Mouse (Mus musculus) kidney, embryonic 15.5 days (tissue): ENCODE data around the gene Castor1. TPM values are rescaled to one million over a fixed set of nuclear protein-coding genes. Genes with fewer than 3 reads are reported as not detected.

Experiments
- ATAC-seq: fragments of 200-750 bp; cut with Nextera tagmentation; replicated peaks from 2 replicates; pipeline ENCODE4 v1.8.0; 2017; ENCODE audit warnings: moderate TSS enrichment; ENCODE audit not compliant: low FRiP score
- H3K27ac ChIP-seq: fragments of 300-500 bp; sonication (generic); 2 replicates; pipeline ENCODE4 v1.5.1; 2015; ENCODE audit warnings: mild to moderate bottlenecking, inconsistent platforms
- H3K27me3 ChIP-seq: fragments of 300-500 bp; sonication (generic); 2 replicates; pipeline ENCODE4 v1.6.1; 2015; ENCODE audit warnings: inconsistent platforms
- H3K36me3 ChIP-seq: fragments of 300-500 bp; sonication (generic); 2 replicates; pipeline ENCODE4 v1.6.1; 2015; ENCODE audit warnings: inconsistent platforms
- H3K4me1 ChIP-seq: fragments of 300-500 bp; sonication (generic); 2 replicates; pipeline ENCODE4 v1.6.1; 2015; ENCODE audit warnings: inconsistent platforms
- H3K4me2 ChIP-seq: fragments of 300-500 bp; sonication (generic); 2 replicates; pipeline ENCODE4 v1.6.1; 2015; ENCODE audit warnings: moderate library complexity, mild to moderate bottlenecking, inconsistent platforms
- H3K4me3 ChIP-seq: fragments of 300-500 bp; sonication (generic); replicated peaks from 2 replicates; pipeline ENCODE4 v1.5.1; 2015; ENCODE audit warnings: mild to moderate bottlenecking, inconsistent platforms
- H3K9ac ChIP-seq: fragments of 300-500 bp; sonication (generic); 2 replicates; pipeline ENCODE4 v1.6.1; 2015; ENCODE audit warnings: mild to moderate bottlenecking, inconsistent platforms
- H3K9me3 ChIP-seq: fragments of 300-500 bp; sonication (generic); replicated peaks from 2 replicates; pipeline ENCODE4 v1.6.1; 2016; ENCODE audit warnings: inconsistent platforms
- WGBS: fragments of 180-500 bp; shearing (Covaris S2); methylation state at CpG from one replicate; pipeline ENCODE4 v1.1.7; 2015; ENCODE audit warnings: mixed read lengths; 5-methylcytosine and 5-hydroxymethylcytosine counted together
- polyA plus RNA-seq: library from polyadenylated mRNA; unstranded; fragments of >200 nt; fragmentation: Nextera tagmentation; extraction: Ambion mirVana; gene quantifications from 2 replicates; pipeline ENCODE4 v1.2.1, GENCODE M21; 2015

The Castor1 gene
- polyA plus RNA-seq, 1 experiment from 2014 or later = 6.5 TPM

DNA sequence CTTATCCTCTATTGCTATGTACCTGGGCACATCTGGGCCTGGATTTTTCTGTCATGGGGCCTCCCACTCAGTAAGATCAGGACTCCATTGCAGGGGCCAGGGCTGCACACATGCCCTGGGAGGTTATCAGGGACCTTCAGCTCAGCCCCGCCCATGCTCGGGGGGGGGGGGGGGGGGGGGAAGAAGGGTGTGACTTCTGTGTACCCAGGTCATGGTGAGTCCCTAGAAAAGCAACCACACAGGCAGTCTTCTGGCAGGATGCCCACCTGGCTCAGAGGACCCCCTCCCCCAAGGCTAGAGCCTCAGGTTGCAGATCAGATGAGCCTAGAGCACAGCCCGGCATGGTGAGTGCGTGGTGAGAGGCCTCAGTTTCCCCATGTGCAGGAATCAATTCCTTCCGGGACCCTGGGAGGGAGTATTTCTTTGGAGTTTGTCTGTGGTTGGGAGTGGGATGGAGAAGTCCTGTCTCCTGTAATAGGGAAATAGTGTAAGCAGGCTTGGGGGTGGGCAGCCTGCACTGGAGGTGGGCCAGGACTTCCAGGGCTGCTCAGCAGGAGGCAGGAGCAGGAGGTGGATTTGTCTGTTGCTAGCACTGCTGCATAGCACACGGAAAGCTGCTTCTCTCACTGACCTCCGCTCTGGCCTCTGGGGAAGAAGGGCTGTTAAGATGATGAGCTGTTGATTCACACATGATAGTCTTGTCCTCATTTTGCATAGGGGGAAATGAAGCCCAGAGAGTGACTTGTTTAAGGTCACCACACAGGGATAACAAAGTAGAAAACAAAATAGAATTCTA lies 5.6 kb downstream of the Castor1 start:
- no peak overlapping the region for H3K4me3 ChIP-seq
- H3K4me2 ChIP-seq = no peak overlapping the region
- ATAC-seq = no peak
- peaks cover 11% of the 10 kb centered on the region for H3K27me3 ChIP-seq
- WGBS = 34% methylated on average over 7 of the region's 7 CpGs
- H3K9me3 ChIP-seq = no peaks in the 10 kb centered on the region
- no peak overlapping the region for H3K9ac ChIP-seq
- H3K27ac ChIP-seq = no peak overlapping the region
- H3K36me3 ChIP-seq = no peaks in the 10 kb centered on the region
- peaks cover 14% of the 10 kb centered on the region for H3K4me1 ChIP-seq

DNA sequence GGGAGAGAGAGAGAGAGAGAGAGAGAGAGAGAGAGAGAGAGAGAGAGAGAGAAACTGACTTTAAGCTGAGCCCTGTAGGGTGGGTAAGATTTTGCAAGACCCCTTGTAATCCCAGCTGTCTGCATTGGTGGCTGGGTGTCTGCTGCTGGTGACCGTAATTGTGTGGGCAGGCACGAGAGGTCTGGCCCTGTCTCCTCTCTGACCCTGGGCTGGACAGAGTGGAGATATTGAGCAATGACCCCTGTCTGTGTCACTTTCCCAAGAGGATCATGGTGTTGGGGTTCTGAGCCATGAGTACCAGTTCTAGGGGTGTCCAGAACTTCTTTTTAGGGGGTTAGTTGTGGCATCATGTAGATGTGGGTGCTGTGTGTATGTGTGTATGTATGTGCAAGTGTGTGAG lies 6.2 kb downstream of the Castor1 start:
- no peak for ATAC-seq
- Histone ChIP-seq H3K9ac (no peak overlapping the region), H3K36me3 (no peaks in the 10 kb centered on the region), H3K9me3 (no peaks in the 10 kb centered on the region), H3K4me1 (peaks cover 9% of the 10 kb centered on the region), H3K4me3 (no peak overlapping the region), H3K4me2 (no peak overlapping the region), H3K27me3 (peaks cover 5% of the 10 kb centered on the region; the same call in 1 of the 2 replicates), H3K27ac (no peak overlapping the region)
- 36% methylated on average over 2 of the region's 2 CpGs for WGBS

DNA sequence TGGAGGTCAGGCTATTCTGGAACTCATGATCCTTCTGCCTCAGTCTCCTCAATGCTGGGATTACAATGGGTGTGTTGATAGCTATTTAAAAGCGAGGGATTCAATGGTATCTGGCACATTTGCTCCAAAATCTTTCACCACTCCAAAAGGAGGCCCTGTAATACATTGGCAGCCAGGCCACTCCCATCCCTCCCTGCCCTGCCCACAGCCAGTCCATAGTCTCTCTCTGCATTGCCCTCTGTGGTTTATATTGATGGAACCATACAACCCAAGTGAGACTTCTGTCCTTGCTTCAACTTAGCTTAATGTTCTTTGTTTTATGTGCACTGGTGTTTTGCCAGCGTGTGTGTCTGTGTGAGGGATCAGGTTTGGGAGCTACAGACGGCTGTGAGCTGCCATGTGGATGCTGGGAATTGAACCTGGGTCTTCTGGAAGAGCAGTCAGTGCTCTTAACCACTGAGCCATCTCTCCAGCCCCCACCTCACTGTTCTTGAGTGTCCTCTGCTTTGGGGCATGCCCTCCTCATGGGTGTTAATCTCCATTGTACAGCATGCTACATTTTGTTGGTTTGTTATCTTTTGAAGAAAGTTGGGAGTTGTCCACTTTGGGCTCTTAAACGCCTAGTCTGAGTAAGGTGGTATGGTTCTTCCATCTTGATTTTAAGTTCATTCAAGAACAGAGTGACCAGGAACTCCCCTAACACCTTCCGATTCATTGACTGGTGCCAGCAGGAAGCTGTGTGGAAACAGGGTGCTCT lies 8.7 kb downstream of the Castor1 start:
- Histone ChIP-seq H3K27ac (no peak overlapping the region), H3K4me2 (no peak overlapping the region), H3K36me3 (no peaks in the 10 kb centered on the region), H3K9me3 (no peaks in the 10 kb centered on the region), H3K27me3 (no peaks in the 10 kb centered on the region), H3K4me1 (0 out of 2 replicates have a peak, but pooled peaks cover 3% of the 10 kb centered on the region), H3K9ac (no peak overlapping the region), H3K4me3 (no peak overlapping the region)
- WGBS = 77% methylated on average over 5 of the region's 5 CpGs
- ATAC-seq = no peak

DNA sequence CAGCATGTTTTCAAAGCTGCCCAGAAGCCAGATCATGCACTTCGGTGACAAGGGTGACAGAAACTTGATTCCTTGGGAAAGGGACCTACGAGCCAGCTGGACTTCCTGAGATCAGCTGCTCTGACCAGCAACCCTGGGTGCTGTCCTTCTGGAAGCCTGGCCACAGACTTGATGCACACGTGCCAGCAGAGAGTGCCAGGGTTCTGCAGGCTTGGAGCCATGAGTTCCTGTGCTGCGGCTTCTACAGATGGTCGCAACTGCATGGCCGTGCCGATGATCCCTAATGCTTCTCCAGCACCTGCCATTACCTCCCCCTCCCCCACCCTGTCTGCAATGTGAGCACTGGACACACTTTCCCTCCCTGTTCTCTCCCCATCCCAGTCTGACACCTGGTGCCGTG lies 10.4 kb downstream of the Castor1 start:
- 18% methylated on average over 8 of the region's 8 CpGs for WGBS
- no peak overlapping the region for H3K4me2 ChIP-seq
- no peaks in the 10 kb centered on the region for H3K27me3 ChIP-seq
- H3K27ac ChIP-seq = no peak overlapping the region
- H3K9me3 ChIP-seq = no peaks in the 10 kb centered on the region
- H3K4me3 ChIP-seq = no peak overlapping the region
- no peaks in the 10 kb centered on the region for H3K36me3 ChIP-seq
- no peak for ATAC-seq
- no peak overlapping the region for H3K9ac ChIP-seq
- 0 out of 2 replicates have a peak, but pooled peaks cover 3% of the 10 kb centered on the region for H3K4me1 ChIP-seq

DNA sequence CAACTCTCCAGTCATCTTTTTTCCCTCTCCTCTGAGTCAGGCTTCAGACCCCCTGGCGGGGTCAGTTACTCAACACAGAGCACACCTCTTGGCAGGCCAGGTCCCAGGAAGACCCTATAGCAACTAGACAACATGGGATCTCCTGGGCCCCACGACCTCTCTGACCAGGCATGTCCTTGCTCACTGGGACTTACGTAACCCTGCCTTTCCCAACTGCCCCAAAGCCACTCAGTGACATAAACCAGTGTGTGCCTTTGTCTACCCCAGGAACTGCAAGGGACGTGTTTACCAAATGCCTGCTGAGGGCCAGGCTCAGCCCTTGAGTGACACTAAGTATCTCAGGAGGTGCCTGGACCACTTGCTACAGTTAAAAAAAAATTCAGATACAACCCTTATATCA lies 11.8 kb downstream of the Castor1 start:
- Histone ChIP-seq H3K9me3 (no peaks in the 10 kb centered on the region), H3K4me2 (no peak overlapping the region), H3K36me3 (no peaks in the 10 kb centered on the region), H3K4me3 (no peak overlapping the region), H3K9ac (no peak overlapping the region), H3K27ac (no peak overlapping the region), H3K4me1 (0 out of 2 replicates have a peak, but pooled peaks cover 3% of the 10 kb centered on the region), H3K27me3 (no peaks in the 10 kb centered on the region)
- no peak for ATAC-seq
- 75% methylated on average over 4 of the region's 4 CpGs for WGBS

GRCm38 (mm10) chr11:4231435-4231834 lies 13.4 kb downstream of the Castor1 start:
- Histone ChIP-seq H3K4me3 (no peak overlapping the region), H3K36me3 (no peaks in the 10 kb centered on the region), H3K4me1 (0 out of 2 replicates have a peak, but pooled peaks cover 3% of the 10 kb centered on the region), H3K27me3 (no peaks in the 10 kb centered on the region), H3K4me2 (no peak overlapping the region), H3K27ac (no peak overlapping the region), H3K9ac (no peak overlapping the region), H3K9me3 (no peaks in the 10 kb centered on the region)
- WGBS = 83% methylated on average over 2 of the region's 2 CpGs
- no peak for ATAC-seq

GRCm38 (mm10) chr11:4232644-4233043 lies 14.6 kb downstream of the Castor1 start:
- Histone ChIP-seq H3K36me3 (no peaks in the 10 kb centered on the region), H3K4me3 (no peak overlapping the region), H3K4me2 (no peak overlapping the region), H3K9ac (no peak overlapping the region), H3K27me3 (no peaks in the 10 kb centered on the region), H3K9me3 (no peaks in the 10 kb centered on the region), H3K4me1 (0 out of 2 replicates have a peak, but pooled peaks cover 3% of the 10 kb centered on the region), H3K27ac (no peak overlapping the region)
- 60% methylated on average over 12 of the region's 12 CpGs for WGBS
- ATAC-seq = no peak

GRCm38 (mm10) chr11:4235052-4235655 lies 17.1 kb downstream of the Castor1 start:
- Histone ChIP-seq H3K4me2 (no peak overlapping the region), H3K4me1 (no peaks in the 10 kb centered on the region), H3K9me3 (no peaks in the 10 kb centered on the region), H3K27ac (no peak overlapping the region), H3K36me3 (no peaks in the 10 kb centered on the region), H3K9ac (no peak overlapping the region), H3K4me3 (no peak overlapping the region), H3K27me3 (no peaks in the 10 kb centered on the region)
- ATAC-seq = no peak
- 86% methylated on average over 6 of the region's 6 CpGs for WGBS

GRCm38 (mm10) chr11:4235665-4236545 lies 17.9 kb downstream of the Castor1 start, which contains the start of gene Osm:
TSS of gene Osm (plus strand) at chr11:4236420.
- H3K9ac ChIP-seq = no peak within 1 kb of the TSS
- H3K4me3 ChIP-seq = no peak within 1 kb of the TSS
- no peaks in the 10 kb centered on the region for H3K4me1 ChIP-seq
- WGBS = 72% methylated on average over 16 of the region's 16 CpGs
- no peak within 1 kb of the TSS for H3K27ac ChIP-seq
- no peaks in the 10 kb centered on the region for H3K9me3 ChIP-seq
- no peak for ATAC-seq
- no peak within 1 kb of the TSS for H3K4me2 ChIP-seq
- no peaks in the 10 kb centered on the region for H3K27me3 ChIP-seq
- H3K36me3 ChIP-seq = no peaks in the 10 kb centered on the region

GRCm38 (mm10) chr11:4236546-4237067 lies 18.6 kb downstream of the Castor1 start:
- Histone ChIP-seq H3K9ac (no peak overlapping the region), H3K4me3 (no peak overlapping the region), H3K4me1 (no peaks in the 10 kb centered on the region), H3K4me2 (no peak overlapping the region), H3K9me3 (no peaks in the 10 kb centered on the region), H3K27me3 (no peaks in the 10 kb centered on the region), H3K36me3 (no peaks in the 10 kb centered on the region), H3K27ac (no peak overlapping the region)
- 89% methylated on average over 21 of the region's 21 CpGs for WGBS
- no peak for ATAC-seq

DNA sequence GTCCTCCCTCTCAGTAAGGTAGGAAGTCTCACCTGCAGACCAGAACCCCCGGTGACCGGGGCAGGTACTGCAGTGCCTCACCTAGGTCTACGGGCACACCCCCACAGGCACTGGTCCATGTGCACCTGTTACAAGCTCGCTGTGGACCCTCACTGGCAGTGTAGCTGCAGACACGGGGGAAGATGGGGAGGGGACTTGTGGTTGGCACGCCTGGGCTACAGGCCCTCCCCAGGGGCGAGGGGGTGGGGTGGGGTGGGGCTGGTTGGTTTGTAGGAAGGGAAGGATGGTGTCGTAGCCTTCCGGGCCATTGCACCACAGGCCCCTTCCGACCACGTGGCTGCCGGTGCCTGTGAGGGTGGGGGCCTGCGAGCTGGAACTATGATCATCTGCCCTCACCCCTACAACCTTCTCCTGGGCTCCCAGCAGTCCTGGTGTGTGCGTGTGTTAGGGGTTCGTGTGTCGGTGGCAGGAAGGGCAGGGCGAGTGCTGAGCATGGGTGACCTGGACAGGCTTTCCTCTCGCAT lies 19.4 kb downstream of the Castor1 start:
- H3K27me3 ChIP-seq = no peaks in the 10 kb centered on the region
- no peaks in the 10 kb centered on the region for H3K36me3 ChIP-seq
- no peaks in the 10 kb centered on the region for H3K9me3 ChIP-seq
- no peak overlapping the region for H3K9ac ChIP-seq
- no peak for ATAC-seq
- H3K4me2 ChIP-seq = no peak overlapping the region
- H3K4me1 ChIP-seq = no peaks in the 10 kb centered on the region
- no peak overlapping the region for H3K27ac ChIP-seq
- no peak overlapping the region for H3K4me3 ChIP-seq
- WGBS = 86% methylated on average over 18 of the region's 18 CpGs
